Mouse (Mus musculus): ENCODE measurements around the gene Plcb1.

DNA sequence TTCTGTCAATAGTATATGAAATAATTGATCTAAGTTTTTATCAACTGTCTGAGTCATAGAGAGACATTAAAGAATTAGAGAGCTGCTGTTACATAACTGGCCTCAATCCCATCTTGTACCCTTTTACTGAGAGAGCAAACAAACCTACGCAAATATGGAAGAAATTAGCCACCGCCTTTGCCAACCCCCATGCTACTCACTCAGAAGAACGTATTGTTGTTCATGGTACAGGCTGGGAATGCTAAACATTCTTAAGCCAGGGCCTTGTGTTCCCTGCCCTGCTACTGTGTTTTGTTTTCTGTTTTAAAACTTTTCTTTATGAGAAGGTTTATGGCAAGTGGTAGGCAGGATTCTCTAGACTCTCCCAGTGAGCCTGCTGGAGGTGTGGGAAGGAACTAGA is 110.3 kb downstream of the Plcb1 start:
- TF ChIP-seq CTCF (IDR thresholded peaks at IDR 0.05; ENCODE audit: low read depth) (no peak), EP300 (IDR thresholded peaks at IDR 0.05; ENCODE audit: low read depth) (no peak)
